Mouse (Mus musculus): ENCODE data around the gene Cpsf6.

Gene Cpsf6

GRCm38 (mm10) chr10:117413562-117414527, 34.0 kb upstream of the Cpsf6 start:
- no peak for DNase-seq (ENCODE audit: low read depth)

- DNase-seq (ENCODE audit: low read depth) = no peak
These were observed 32.8 kb upstream of the Cpsf6 start for GRCm38 (mm10) chr10:117412474-117413057.

- DNase-seq (ENCODE audit: low read depth) = no peak
These were observed 32.1 kb upstream of the Cpsf6 start for GRCm38 (mm10) chr10:117411716-117412473.

- no peak for DNase-seq (ENCODE audit: low read depth)
These were observed 31.3 kb upstream of the Cpsf6 start for GRCm38 (mm10) chr10:117411131-117411530.

- DNase-seq (ENCODE audit: low read depth) = no peak
These were observed 30.8 kb upstream of the Cpsf6 start for GRCm38 (mm10) chr10:117410481-117411048.

GRCm38 (mm10) chr10:117409373-117410354, 29.8 kb upstream of the Cpsf6 start:
- no peak for DNase-seq (ENCODE audit: low read depth)

GRCm38 (mm10) chr10:117408545-117409372, 28.9 kb upstream of the Cpsf6 start:
- no peak for DNase-seq (ENCODE audit: low read depth)

GRCm38 (mm10) chr10:117407734-117408288, 28.0 kb upstream of the Cpsf6 start:
- no peak for DNase-seq (ENCODE audit: low read depth)

- DNase-seq (ENCODE audit: low read depth) = no peak
These were observed 27.3 kb upstream of the Cpsf6 start for GRCm38 (mm10) chr10:117406843-117407733.

GRCm38 (mm10) chr10:117406283-117406588, 26.4 kb upstream of the Cpsf6 start:
- no peak for DNase-seq (ENCODE audit: low read depth)

GRCm38 (mm10) chr10:117405526-117406282, 25.9 kb upstream of the Cpsf6 start:
- DNase-seq (ENCODE audit: low read depth) = no peak

GRCm38 (mm10) chr10:117404384-117404783, 24.6 kb upstream of the Cpsf6 start:
- no peak for DNase-seq (ENCODE audit: low read depth)

- no peak for DNase-seq (ENCODE audit: low read depth)
These were observed 23.6 kb upstream of the Cpsf6 start for GRCm38 (mm10) chr10:117403344-117403953.

- no peak for DNase-seq (ENCODE audit: low read depth)
These were observed 22.9 kb upstream of the Cpsf6 start for GRCm38 (mm10) chr10:117402403-117403333.

GRCm38 (mm10) chr10:117401364-117401763, 21.5 kb upstream of the Cpsf6 start:
- DNase-seq (ENCODE audit: low read depth) = no peak

- no peak for DNase-seq (ENCODE audit: low read depth)
These were observed 20.6 kb upstream of the Cpsf6 start for GRCm38 (mm10) chr10:117400246-117400954.
